Mouse (Mus musculus) E14TG2a.4 (cell line): ENCODE data around the gene Vamp1.

ENCODE experiments used
- H3K27me3 ChIP-seq: 2 replicates; pipeline ENCODE4 v1.6.1; 2014; ENCODE audit warnings: low read length, control low read depth; ENCODE audit not compliant: insufficient read depth
- H3K36me3 ChIP-seq: 2 replicates; pipeline ENCODE4 v1.6.1; 2014; ENCODE audit warnings: low read length, control low read depth; ENCODE audit not compliant: insufficient read depth
- H3K4me1 ChIP-seq: replicated peaks from 2 replicates; pipeline ENCODE4 v1.6.1; 2014; ENCODE audit warnings: low read depth, low read length, control low read depth
- H3K4me3 ChIP-seq: replicated peaks from 2 replicates; pipeline ENCODE4 v1.5.1; 2014; ENCODE audit warnings: mild to moderate bottlenecking, low read length
- H3K9me3 ChIP-seq: 2 replicates; pipeline ENCODE4 v1.6.1; 2014; ENCODE audit warnings: low read length, control low read depth
- CTCF ChIP-seq: conservative IDR thresholded peaks from 2 replicates; pipeline ENCODE4 v1.5.1; 2014; ENCODE audit warnings: low read length
- NANOG ChIP-seq: IDR thresholded peaks from 2 replicates; pipeline ENCODE4 v1.6.1; 2014; ENCODE audit warnings: borderline replicate concordance, low read length, mixed read lengths
- POU5F1 ChIP-seq: IDR thresholded peaks from 2 replicates; pipeline ENCODE4 v1.6.1; 2014; ENCODE audit warnings: low read length, borderline replicate concordance

Gene Vamp1

GRCm38 (mm10) chr6:125284250-125284649 is 68.9 kb downstream of the Vamp1 start:
- Histone ChIP-seq H3K4me3 (no peak overlapping the region), H3K36me3 (peaks cover 36% of the 10 kb centered on the region), H3K27me3 (peaks cover 41% of the 10 kb centered on the region), H3K4me1 (peaks cover 21% of the 10 kb centered on the region), H3K9me3 (peaks cover 3% of the 10 kb centered on the region; the same call in 1 of the 2 replicates)
- no peak for TF ChIP-seq NANOG
- no peak for TF ChIP-seq POU5F1
- TF ChIP-seq CTCF, result no peak

- TF ChIP-seq CTCF (peak; percentile 46), POU5F1 (no peak), NANOG (no peak)
- Histone ChIP-seq H3K9me3 (peaks cover 3% of the 10 kb centered on the region; the same call in 1 of the 2 replicates), H3K4me1 (peaks cover 19% of the 10 kb centered on the region), H3K4me3 (peak overlapping the region; percentile 74; the same call in 1 of the 2 replicates), H3K36me3 (peaks cover 31% of the 10 kb centered on the region), H3K27me3 (peaks cover 46% of the 10 kb centered on the region)
Measured at GRCm38 (mm10) chr6:125284751-125285150, 69.4 kb downstream of the Vamp1 start.

- TF ChIP-seq POU5F1, result no peak
- no peak for TF ChIP-seq CTCF
- no peak for TF ChIP-seq NANOG
- H3K27me3 ChIP-seq, result peaks cover 51% of the 10 kb centered on the region
- H3K4me1 ChIP-seq, result peaks cover 16% of the 10 kb centered on the region
- peaks cover 3% of the 10 kb centered on the region; the same call in 1 of the 2 replicates for H3K9me3 ChIP-seq
- peak within 1 kb of the TSS; percentile 74 for H3K4me3 ChIP-seq
- H3K36me3 ChIP-seq, result peaks cover 19% of the 10 kb centered on the region
Measured at GRCm38 (mm10) chr6:125285890-125286289, 70.5 kb downstream of the Vamp1 start, which contains the start of gene Tuba3a. Gene Tuba3a, minus strand, starts transcription at chr6:125286042.

- Histone ChIP-seq H3K4me3 (no peak overlapping the region), H3K27me3 (peaks cover 57% of the 10 kb centered on the region), H3K4me1 (peaks cover 16% of the 10 kb centered on the region), H3K9me3 (peaks cover 8% of the 10 kb centered on the region; the same call in 1 of the 2 replicates), H3K36me3 (peaks cover 9% of the 10 kb centered on the region)
- TF ChIP-seq NANOG (no peak), CTCF (no peak), POU5F1 (no peak)
Measured at GRCm38 (mm10) chr6:125286944-125287343, 71.6 kb downstream of the Vamp1 start.

GRCm38 (mm10) chr6:125288730-125289129 is 73.4 kb downstream of the Vamp1 start:
- TF ChIP-seq CTCF, result no peak
- no peak for TF ChIP-seq POU5F1
- Histone ChIP-seq H3K4me3 (no peak overlapping the region), H3K9me3 (peaks cover 13% of the 10 kb centered on the region), H3K27me3 (peaks cover 71% of the 10 kb centered on the region), H3K4me1 (peaks cover 16% of the 10 kb centered on the region), H3K36me3 (no peaks in the 10 kb centered on the region)

- no peaks in the 10 kb centered on the region for H3K36me3 ChIP-seq
- H3K27me3 ChIP-seq, result peaks cover 74% of the 10 kb centered on the region
- TF ChIP-seq CTCF, result no peak
- TF ChIP-seq POU5F1, result no peak
- no peak for TF ChIP-seq NANOG
- H3K4me3 ChIP-seq, result no peak overlapping the region
- H3K4me1 ChIP-seq, result no peaks in the 10 kb centered on the region
- H3K9me3 ChIP-seq, result peaks cover 12% of the 10 kb centered on the region
Measured at GRCm38 (mm10) chr6:125291329-125291728, 76.0 kb downstream of the Vamp1 start.

- peaks cover 71% of the 10 kb centered on the region for H3K27me3 ChIP-seq
- H3K4me3 ChIP-seq, result no peak overlapping the region
- no peak for TF ChIP-seq POU5F1
- TF ChIP-seq NANOG, result no peak
- no peak for TF ChIP-seq CTCF
- no peaks in the 10 kb centered on the region for H3K4me1 ChIP-seq
- no peaks in the 10 kb centered on the region for H3K36me3 ChIP-seq
- peaks cover 11% of the 10 kb centered on the region for H3K9me3 ChIP-seq
Measured at GRCm38 (mm10) chr6:125292256-125292655, 76.9 kb downstream of the Vamp1 start.

GRCm38 (mm10) chr6:125294049-125294448 is 78.7 kb downstream of the Vamp1 start:
- Histone ChIP-seq H3K4me3 (no peak overlapping the region), H3K36me3 (no peaks in the 10 kb centered on the region), H3K4me1 (no peaks in the 10 kb centered on the region), H3K9me3 (peaks cover 17% of the 10 kb centered on the region), H3K27me3 (peaks cover 53% of the 10 kb centered on the region)
- TF ChIP-seq NANOG (no peak), CTCF (no peak), POU5F1 (no peak)
